Mouse (Mus musculus): ENCODE data around the gene Skint3. TPM values are rescaled to one million over a fixed set of nuclear protein-coding genes. Genes with fewer than 3 reads are reported as not detected.
"Not testable (repeated sequence)": the region's sequence is repeated elsewhere in the genome, so short reads cannot be mapped to it uniquely, and the experiment has no call there.

Gene Skint3
- polyA plus RNA-seq (2014; fragmentation: Nextera tagmentation; extraction: Ambion mirVana), result not detected in 2 replicates

DNA sequence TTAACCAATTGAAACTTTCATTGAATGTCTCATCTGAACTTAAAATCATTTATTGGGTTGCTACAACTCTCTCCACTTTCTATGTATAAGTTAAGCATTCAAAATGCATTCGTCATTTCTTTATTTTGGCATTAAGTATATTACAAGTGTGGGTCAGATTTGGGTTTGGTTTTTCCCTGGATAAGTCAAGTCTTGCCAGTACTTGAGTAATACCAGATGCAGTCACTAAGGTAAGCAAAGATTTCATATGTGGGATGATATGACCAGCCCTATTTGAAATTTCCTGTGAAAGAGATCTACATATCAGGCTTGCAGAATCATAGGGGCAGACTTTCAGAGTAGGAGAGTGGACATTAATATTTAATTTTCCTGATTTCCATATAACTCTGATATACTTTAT is at the start of gene Skint3:
Gene Skint3, plus strand, starts transcription at position 301 of the 400 bp plus-strand sequence.
- ATAC-seq (ENCODE audit: low read depth), result no peak
- no peak within 1 kb of the TSS for H3K27ac ChIP-seq (ENCODE audit: low read depth, low read length)
- no peaks in the 10 kb centered on the region for H3K4me1 ChIP-seq (ENCODE audit: control insufficient read depth, insufficient read depth, low read length)
- 95% methylated on average over 1 of the region's 1 CpGs for WGBS
- H3K4me2 ChIP-seq (ENCODE audit: low read depth, low read length), result no peak within 1 kb of the TSS
- no peaks in the 10 kb centered on the region for H3K27me3 ChIP-seq (ENCODE audit: control insufficient read depth, insufficient read depth, low read length)
- H3K9me3 ChIP-seq (ENCODE audit: control insufficient read depth, low read length), result no peaks in the 10 kb centered on the region
- no peak within 1 kb of the TSS for H3K9ac ChIP-seq (replicated peaks; ENCODE audit: low read depth, low read length)
- H3K36me3 ChIP-seq (ENCODE audit: control insufficient read depth, insufficient read depth, low read length), result no peaks in the 10 kb centered on the region
- H3K4me3 ChIP-seq (ENCODE audit: low read depth, low read length), result no peak within 1 kb of the TSS

DNA sequence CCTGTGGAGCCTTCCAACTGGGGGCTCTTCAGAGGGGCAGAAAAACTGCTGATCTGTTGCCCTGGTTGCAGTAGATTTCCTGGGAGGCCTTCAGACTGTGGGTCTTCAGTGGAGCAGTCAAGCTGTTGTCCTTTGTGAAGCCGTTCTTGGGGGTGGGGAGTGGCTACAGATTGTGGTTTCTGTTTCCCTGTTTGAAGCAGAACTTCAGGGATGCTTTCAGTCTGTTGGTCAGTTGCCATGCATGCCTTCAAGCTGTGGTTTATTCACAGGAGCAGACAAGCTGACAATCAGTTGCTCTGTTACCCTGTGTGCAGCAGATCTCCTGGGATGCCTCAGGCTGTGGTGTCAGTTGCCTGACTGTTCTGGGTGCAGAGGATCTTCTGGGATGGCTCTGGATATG is 11.4 kb downstream of the Skint3 start:
- no peaks in the 10 kb centered on the region for H3K4me1 ChIP-seq (ENCODE audit: control insufficient read depth, insufficient read depth, low read length)
- no peaks in the 10 kb centered on the region for H3K9me3 ChIP-seq (ENCODE audit: control insufficient read depth, low read length)
- H3K27ac ChIP-seq (ENCODE audit: low read depth, low read length), result no peak overlapping the region
- no peak overlapping the region for H3K9ac ChIP-seq (replicated peaks; ENCODE audit: low read depth, low read length)
- no peak overlapping the region for H3K4me3 ChIP-seq (ENCODE audit: low read depth, low read length)
- no peak overlapping the region for H3K4me2 ChIP-seq (ENCODE audit: low read depth, low read length)
- ATAC-seq (ENCODE audit: low read depth), result no peak
- no peaks in the 10 kb centered on the region for H3K36me3 ChIP-seq (ENCODE audit: control insufficient read depth, insufficient read depth, low read length)
- H3K27me3 ChIP-seq (ENCODE audit: control insufficient read depth, insufficient read depth, low read length), result no peaks in the 10 kb centered on the region
- WGBS, result 83% methylated on average over 1 of the region's 1 CpGs

DNA sequence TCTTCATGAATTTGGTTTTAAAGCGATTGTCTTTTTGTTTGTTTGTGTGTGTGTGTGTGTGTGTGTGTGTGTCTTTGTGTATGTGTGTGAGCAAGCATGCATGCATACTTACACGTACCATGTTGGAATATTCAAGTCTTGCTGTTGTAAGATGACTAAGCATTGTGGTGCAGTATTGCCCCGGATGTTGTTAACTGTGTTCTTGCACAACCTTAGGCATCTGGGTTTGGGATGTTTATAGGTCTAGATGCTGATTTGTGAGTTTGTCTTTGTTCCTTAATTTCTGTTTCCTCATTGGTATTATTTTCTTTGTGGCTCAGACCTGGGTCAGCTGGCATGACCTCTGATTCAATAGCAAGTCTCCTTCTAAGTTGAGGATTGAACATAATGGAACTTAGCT is 11.9 kb downstream of the Skint3 start:
- Histone ChIP-seq H3K4me3 (ENCODE audit: low read depth, low read length) (no peak overlapping the region), H3K4me2 (ENCODE audit: low read depth, low read length) (no peak overlapping the region), H3K4me1 (ENCODE audit: control insufficient read depth, insufficient read depth, low read length) (no peaks in the 10 kb centered on the region), H3K27me3 (ENCODE audit: control insufficient read depth, insufficient read depth, low read length) (no peaks in the 10 kb centered on the region), H3K9me3 (ENCODE audit: control insufficient read depth, low read length) (no peaks in the 10 kb centered on the region), H3K27ac (ENCODE audit: low read depth, low read length) (no peak overlapping the region), H3K36me3 (ENCODE audit: control insufficient read depth, insufficient read depth, low read length) (no peaks in the 10 kb centered on the region), H3K9ac (replicated peaks; ENCODE audit: low read depth, low read length) (no peak overlapping the region)
- WGBS, result 91% methylated on average over 3 of the region's 3 CpGs
- no peak for ATAC-seq (ENCODE audit: low read depth)

DNA sequence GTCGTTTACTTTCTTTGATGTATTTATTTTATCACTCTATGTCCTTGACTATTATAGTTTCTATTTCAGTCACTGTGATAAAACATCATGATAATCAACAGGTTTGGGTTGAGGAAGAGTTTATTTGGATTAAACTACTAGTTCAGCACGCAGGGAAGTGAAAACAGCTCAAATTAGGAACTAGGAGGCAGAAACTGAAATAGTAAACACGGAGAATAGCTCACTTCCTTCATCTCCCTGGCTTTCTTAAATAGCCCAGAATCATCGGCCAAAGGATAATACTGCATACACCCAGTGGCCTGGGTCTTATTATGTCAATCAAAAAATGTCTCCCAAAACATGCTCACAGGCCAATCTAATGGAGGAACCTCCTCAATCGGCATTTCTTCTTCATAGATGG is 24.0 kb downstream of the Skint3 start:
- H3K27ac ChIP-seq (ENCODE audit: low read depth, low read length), result no peak overlapping the region
- H3K27me3 ChIP-seq (ENCODE audit: control insufficient read depth, insufficient read depth, low read length), result no peaks in the 10 kb centered on the region
- H3K9ac ChIP-seq (replicated peaks; ENCODE audit: low read depth, low read length), result no peak overlapping the region
- H3K4me1 ChIP-seq (ENCODE audit: control insufficient read depth, insufficient read depth, low read length), result no peaks in the 10 kb centered on the region
- 84% methylated on average over 5 of the region's 5 CpGs for WGBS
- no peaks in the 10 kb centered on the region; the same call in 1 of the 2 replicates for H3K9me3 ChIP-seq (ENCODE audit: control insufficient read depth, low read length)
- no peaks in the 10 kb centered on the region for H3K36me3 ChIP-seq (ENCODE audit: control insufficient read depth, insufficient read depth, low read length)
- no peak overlapping the region for H3K4me2 ChIP-seq (ENCODE audit: low read depth, low read length)
- no peak overlapping the region for H3K4me3 ChIP-seq (ENCODE audit: low read depth, low read length)
- ATAC-seq (ENCODE audit: low read depth), result no peak

DNA sequence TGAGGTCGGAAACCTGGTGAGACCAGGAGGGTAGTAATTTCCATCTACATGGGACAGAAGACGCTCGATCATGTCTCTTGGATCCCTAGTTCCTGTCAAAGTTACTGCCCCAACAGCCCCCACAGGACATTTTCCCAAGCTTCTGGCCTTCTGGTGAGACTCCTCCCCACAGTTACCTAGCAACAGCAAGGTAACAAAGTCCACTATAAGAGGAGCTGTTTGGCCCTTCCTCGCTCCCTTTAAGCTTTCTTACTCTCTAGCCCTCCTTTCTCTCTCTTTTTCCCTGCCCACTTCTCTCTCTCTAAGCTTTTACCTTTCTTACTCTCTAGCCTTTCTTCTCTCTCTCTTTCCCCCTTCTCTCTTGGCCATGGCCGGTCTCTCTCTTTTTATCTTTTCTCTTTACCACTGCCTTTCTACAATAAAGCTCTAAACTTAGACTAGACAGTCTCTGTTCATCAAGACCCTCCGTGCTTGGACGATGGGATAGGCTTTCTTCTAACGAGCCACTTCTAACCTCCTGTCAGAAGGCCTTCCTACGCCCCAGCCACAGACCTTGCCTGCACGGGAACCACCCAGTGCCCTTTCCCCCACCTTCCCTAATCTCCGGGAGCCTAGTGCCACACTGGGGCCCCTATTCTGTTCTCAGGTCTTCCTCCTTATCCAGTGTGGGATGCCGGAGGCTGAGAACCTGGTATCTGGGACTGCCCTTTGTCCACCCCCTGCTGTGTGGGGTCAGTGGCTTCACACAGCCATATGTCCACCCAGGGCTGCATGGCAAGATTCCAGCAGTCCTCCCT is 55.3 kb downstream of the Skint3 start:
- Histone ChIP-seq H3K9me3 (ENCODE audit: control insufficient read depth, low read length) (no peaks in the 10 kb centered on the region), H3K27me3 (ENCODE audit: control insufficient read depth, insufficient read depth, low read length) (no peaks in the 10 kb centered on the region), H3K27ac (ENCODE audit: low read depth, low read length) (no peak overlapping the region), H3K9ac (replicated peaks; ENCODE audit: low read depth, low read length) (no peak overlapping the region), H3K4me2 (ENCODE audit: low read depth, low read length) (no peak overlapping the region), H3K4me3 (ENCODE audit: low read depth, low read length) (no peak overlapping the region), H3K36me3 (ENCODE audit: control insufficient read depth, insufficient read depth, low read length) (no peaks in the 10 kb centered on the region), H3K4me1 (ENCODE audit: control insufficient read depth, insufficient read depth, low read length) (no peaks in the 10 kb centered on the region)
- 88% methylated on average over 12 of the region's 12 CpGs for WGBS
- ATAC-seq (ENCODE audit: low read depth), result no peak

DNA sequence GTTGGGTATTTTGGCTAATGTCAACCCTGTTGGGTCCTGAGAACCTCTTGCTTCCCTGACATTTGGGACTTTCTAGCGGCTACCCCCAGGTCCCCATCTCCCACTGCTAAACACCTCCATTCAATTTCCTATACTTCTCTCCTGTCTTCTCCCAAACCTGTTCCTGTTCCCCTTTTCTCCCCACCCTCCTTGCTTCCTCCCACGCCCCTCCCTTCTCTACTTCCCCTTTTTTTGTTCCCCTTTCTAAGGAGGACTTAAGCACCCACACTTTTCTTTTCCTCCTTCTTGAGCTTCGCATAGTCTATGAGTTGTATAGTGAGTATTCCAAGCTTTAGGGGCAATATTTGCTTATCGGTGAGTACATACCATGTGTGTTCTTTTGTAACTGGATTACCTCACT is 56.4 kb downstream of the Skint3 start:
- H3K27me3 ChIP-seq (ENCODE audit: control insufficient read depth, insufficient read depth, low read length), result no peaks in the 10 kb centered on the region
- no peak overlapping the region for H3K9ac ChIP-seq (replicated peaks; ENCODE audit: low read depth, low read length)
- H3K4me1 ChIP-seq (ENCODE audit: control insufficient read depth, insufficient read depth, low read length), result no peaks in the 10 kb centered on the region
- no peaks in the 10 kb centered on the region for H3K36me3 ChIP-seq (ENCODE audit: control insufficient read depth, insufficient read depth, low read length)
- no peak for ATAC-seq (ENCODE audit: low read depth)
- H3K4me2 ChIP-seq (ENCODE audit: low read depth, low read length), result no peak overlapping the region
- H3K27ac ChIP-seq (ENCODE audit: low read depth, low read length), result no peak overlapping the region
- H3K9me3 ChIP-seq (ENCODE audit: control insufficient read depth, low read length), result no peaks in the 10 kb centered on the region
- WGBS, result 82% methylated on average over 4 of the region's 4 CpGs
- H3K4me3 ChIP-seq (ENCODE audit: low read depth, low read length), result no peak overlapping the region

DNA sequence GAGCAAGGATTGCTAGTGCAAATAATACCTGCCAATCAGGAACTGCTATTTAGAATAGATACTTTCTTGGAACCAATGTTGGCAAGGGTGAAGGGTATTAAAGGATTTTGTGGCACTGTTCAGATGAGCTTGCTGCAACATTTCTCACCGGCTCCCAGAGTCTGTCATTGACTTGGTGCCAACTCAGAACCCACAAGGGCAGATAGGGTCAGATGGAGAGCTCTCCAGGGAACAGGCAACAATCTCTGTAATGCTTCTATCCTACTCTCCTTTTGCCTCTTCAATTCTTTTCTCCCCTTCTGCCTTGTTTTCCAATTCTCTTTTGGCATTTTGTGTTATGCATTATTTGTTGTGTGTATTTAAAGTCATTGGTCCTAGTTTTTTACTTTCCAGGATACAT is 70.3 kb downstream of the Skint3 start:
- Histone ChIP-seq H3K36me3 (ENCODE audit: control insufficient read depth, insufficient read depth, low read length) (no peaks in the 10 kb centered on the region), H3K4me1 (ENCODE audit: control insufficient read depth, insufficient read depth, low read length) (no peaks in the 10 kb centered on the region), H3K4me3 (ENCODE audit: low read depth, low read length) (no peak overlapping the region), H3K27me3 (ENCODE audit: control insufficient read depth, insufficient read depth, low read length) (no peaks in the 10 kb centered on the region), H3K27ac (ENCODE audit: low read depth, low read length) (no peak overlapping the region), H3K9me3 (ENCODE audit: control insufficient read depth, low read length) (no peaks in the 10 kb centered on the region), H3K4me2 (ENCODE audit: low read depth, low read length) (no peak overlapping the region), H3K9ac (replicated peaks; ENCODE audit: low read depth, low read length) (no peak overlapping the region)
- no peak for ATAC-seq (ENCODE audit: low read depth)
- WGBS, result 79% methylated on average over 1 of the region's 1 CpGs

DNA sequence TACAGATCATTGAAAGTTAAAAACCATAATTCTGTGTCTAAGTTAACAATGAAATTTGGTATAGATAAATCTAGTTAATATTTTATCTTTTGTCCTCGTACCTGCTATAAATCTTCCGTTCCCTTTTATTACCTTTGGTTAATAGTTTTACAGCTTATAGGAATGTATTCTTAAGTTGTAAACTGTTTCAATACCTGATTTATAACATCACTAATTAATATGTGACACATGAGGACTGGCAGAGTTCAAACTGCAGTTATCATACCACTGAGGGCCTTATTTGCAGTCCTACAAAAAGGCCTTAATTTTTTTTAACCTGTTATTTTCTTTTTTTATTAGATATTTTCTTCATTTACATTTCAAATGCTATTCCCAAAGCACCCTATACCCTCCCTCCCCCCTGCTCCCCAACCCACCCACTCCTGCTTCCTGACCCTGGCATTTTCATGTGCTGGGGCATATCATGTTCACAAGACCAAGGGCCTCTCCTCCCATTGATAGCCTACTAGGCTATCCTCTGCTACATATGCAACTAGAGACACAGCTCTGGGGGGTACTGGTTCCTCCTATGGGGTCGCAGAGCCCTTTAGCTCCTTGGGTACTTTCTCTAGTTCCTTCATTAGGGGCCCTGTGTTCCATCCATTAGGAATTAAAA is 70.9 kb downstream of the Skint3 start:
- Histone ChIP-seq H3K4me2 (ENCODE audit: low read depth, low read length) (no peak overlapping the region), H3K4me3 (ENCODE audit: low read depth, low read length) (no peak overlapping the region), H3K9ac (replicated peaks; ENCODE audit: low read depth, low read length) (no peak overlapping the region), H3K36me3 (ENCODE audit: control insufficient read depth, insufficient read depth, low read length) (no peaks in the 10 kb centered on the region), H3K27me3 (ENCODE audit: control insufficient read depth, insufficient read depth, low read length) (no peaks in the 10 kb centered on the region), H3K9me3 (ENCODE audit: control insufficient read depth, low read length) (no peaks in the 10 kb centered on the region), H3K27ac (ENCODE audit: low read depth, low read length) (no peak overlapping the region), H3K4me1 (ENCODE audit: control insufficient read depth, insufficient read depth, low read length) (no peaks in the 10 kb centered on the region)
- ATAC-seq (ENCODE audit: low read depth), result no peak
- 78% methylated on average over 3 of the region's 3 CpGs for WGBS

DNA sequence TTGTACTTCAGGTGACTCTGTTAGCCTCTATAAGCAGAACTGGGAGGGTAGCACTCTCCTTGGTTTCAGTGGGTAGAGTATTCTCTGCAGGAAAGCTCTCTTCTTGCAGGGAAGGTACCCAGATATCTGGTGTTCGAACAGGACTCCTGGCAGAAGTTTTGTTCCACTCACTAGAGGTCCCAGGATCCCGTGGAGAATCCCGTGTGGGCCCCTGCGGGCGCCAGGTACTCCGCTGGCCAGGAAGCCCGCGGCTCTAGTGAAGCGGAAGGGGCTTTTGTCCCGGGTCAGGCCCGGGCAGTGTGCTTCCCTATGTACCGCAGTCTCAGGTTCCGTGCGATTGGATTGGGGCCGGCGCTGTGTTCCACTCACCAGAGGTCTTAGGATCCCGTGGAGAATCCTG is 117.1 kb downstream of the Skint3 start:
- not testable (repeated sequence) for H3K27ac ChIP-seq (ENCODE audit: low read depth, low read length); H3K27me3 ChIP-seq (ENCODE audit: control insufficient read depth, insufficient read depth, low read length); H3K9me3 ChIP-seq (ENCODE audit: control insufficient read depth, low read length); ATAC-seq (ENCODE audit: low read depth); H3K36me3 ChIP-seq (ENCODE audit: control insufficient read depth, insufficient read depth, low read length); H3K4me3 ChIP-seq (ENCODE audit: low read depth, low read length); H3K4me1 ChIP-seq (ENCODE audit: control insufficient read depth, insufficient read depth, low read length); H3K9ac ChIP-seq (replicated peaks; ENCODE audit: low read depth, low read length); H3K4me2 ChIP-seq (ENCODE audit: low read depth, low read length)
- WGBS, result 92% methylated on average over 16 of the region's 17 CpGs
